Mouse (Mus musculus) G1E (cell line): Measurements from ENCODE around the gene Rptor.

Experiments used
- CTCF ChIP-seq: IDR thresholded peaks from 2 replicates; pipeline ENCODE4 v1.5.1; 2012; ENCODE audit warnings: low read depth, low read length, inconsistent platforms, mixed read lengths
- GATA1 ChIP-seq: IDR thresholded peaks from 2 replicates; pipeline ENCODE4 v1.6.1; 2012; ENCODE audit warnings: borderline replicate concordance, low read length, inconsistent platforms, mixed read lengths
- POLR2AphosphoS5 ChIP-seq: IDR thresholded peaks from 2 replicates; pipeline ENCODE4 v1.6.1; 2012; ENCODE audit warnings: low read depth, low read length, inconsistent platforms; ENCODE audit not compliant: insufficient replicate concordance
- TAL1 ChIP-seq: conservative IDR thresholded peaks from 2 replicates; pipeline ENCODE4 v1.6.1; 2012; ENCODE audit warnings: low read depth, low read length, inconsistent platforms, mixed read lengths

DNA sequence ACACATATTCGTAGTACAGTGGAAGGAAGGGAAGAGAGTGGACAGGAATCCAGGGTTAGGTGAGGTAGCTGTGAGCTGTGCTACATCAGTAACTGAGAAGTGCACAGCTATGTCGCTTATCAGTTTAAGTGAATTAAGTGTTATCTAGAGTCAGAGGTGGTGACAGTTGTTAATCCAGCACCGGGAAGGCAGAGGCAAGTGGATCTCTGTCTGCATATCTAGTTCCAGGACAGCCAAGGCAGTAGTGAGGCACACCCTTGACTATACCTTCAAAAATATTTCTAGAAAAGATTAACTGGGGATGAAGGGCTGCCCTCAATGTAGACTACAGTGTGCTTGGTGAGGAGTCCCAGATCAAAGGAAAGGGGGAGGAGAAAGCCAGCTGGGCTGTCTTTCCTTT lies 226.4 kb downstream of the Rptor start:
- TF ChIP-seq CTCF (no peak), GATA1 (no peak), POLR2AphosphoS5 (no peak), TAL1 (no peak)
